Mouse (Mus musculus) testis, postnatal 14 days (tissue): Measurements from ENCODE around the gene 1700086D15Rik.
A peak's percentile ranks its signal among the peaks of the same experiment; 100 is the strongest.

Source experiments
- DNase-seq: peaks from one replicate; pipeline ENCODE4 v3.0.0; 2021; ENCODE audit warnings: low spot score

Gene 1700086D15Rik

GRCm38 (mm10) chr11:65159791-65160190, at the start of gene 1700086D15Rik:
Gene 1700086D15Rik (minus strand): TSS chr11:65159891.
- no peak for DNase-seq

- DNase-seq, result peak; percentile 61
Observed at GRCm38 (mm10) chr11:65209441-65209840, 49.8 kb upstream of the 1700086D15Rik start.

GRCm38 (mm10) chr11:65205306-65205705, 45.6 kb upstream of the 1700086D15Rik start:
- no peak for DNase-seq

- DNase-seq, result no peak
Observed at GRCm38 (mm10) chr11:65204651-65205050, 45.0 kb upstream of the 1700086D15Rik start.

GRCm38 (mm10) chr11:65203020-65203419, 43.3 kb upstream of the 1700086D15Rik start:
- DNase-seq, result no peak

GRCm38 (mm10) chr11:65202236-65202635, 42.5 kb upstream of the 1700086D15Rik start:
- no peak for DNase-seq

GRCm38 (mm10) chr11:65198026-65198425, 38.3 kb upstream of the 1700086D15Rik start:
- DNase-seq, result peak; percentile 62

GRCm38 (mm10) chr11:65197280-65197679, 37.6 kb upstream of the 1700086D15Rik start:
- DNase-seq, result peak; percentile 29

- no peak for DNase-seq
Observed at GRCm38 (mm10) chr11:65186974-65187373, 27.3 kb upstream of the 1700086D15Rik start.

GRCm38 (mm10) chr11:65185114-65185513, 25.4 kb upstream of the 1700086D15Rik start:
- DNase-seq, result no peak

- no peak for DNase-seq
Observed at GRCm38 (mm10) chr11:65170121-65170750, 10.5 kb upstream of the 1700086D15Rik start.

- peak; percentile 82 for DNase-seq
Observed at GRCm38 (mm10) chr11:65162767-65163120, 3.1 kb upstream of the 1700086D15Rik start, which contains the start of gene Arhgap44. Gene Arhgap44 (minus strand): TSS chr11:65162961.

- DNase-seq, result peak; percentile 28
Observed at GRCm38 (mm10) chr11:65161881-65162766, 2.4 kb upstream of the 1700086D15Rik start.

GRCm38 (mm10) chr11:65160991-65161880, 1.5 kb upstream of the 1700086D15Rik start:
- no peak for DNase-seq

- DNase-seq, result no peak
Observed at GRCm38 (mm10) chr11:65158658-65158990, 1.1 kb downstream of the 1700086D15Rik start.

GRCm38 (mm10) chr11:65157966-65158657, 1.6 kb downstream of the 1700086D15Rik start:
- DNase-seq, result peak; percentile 50

- no peak for DNase-seq
Observed at GRCm38 (mm10) chr11:65153006-65153405, 6.7 kb downstream of the 1700086D15Rik start.

- no peak for DNase-seq
Observed at GRCm38 (mm10) chr11:65148441-65148840, 11.2 kb downstream of the 1700086D15Rik start.

GRCm38 (mm10) chr11:65142838-65143417, 16.8 kb downstream of the 1700086D15Rik start:
- DNase-seq, result no peak

GRCm38 (mm10) chr11:65139030-65139429, 20.7 kb downstream of the 1700086D15Rik start:
- DNase-seq, result no peak

GRCm38 (mm10) chr11:65137145-65137652, 22.5 kb downstream of the 1700086D15Rik start:
- no peak for DNase-seq
